Comparison of ENCODE assay signal across 10 mouse cellular contexts in the genomic region with DNA sequence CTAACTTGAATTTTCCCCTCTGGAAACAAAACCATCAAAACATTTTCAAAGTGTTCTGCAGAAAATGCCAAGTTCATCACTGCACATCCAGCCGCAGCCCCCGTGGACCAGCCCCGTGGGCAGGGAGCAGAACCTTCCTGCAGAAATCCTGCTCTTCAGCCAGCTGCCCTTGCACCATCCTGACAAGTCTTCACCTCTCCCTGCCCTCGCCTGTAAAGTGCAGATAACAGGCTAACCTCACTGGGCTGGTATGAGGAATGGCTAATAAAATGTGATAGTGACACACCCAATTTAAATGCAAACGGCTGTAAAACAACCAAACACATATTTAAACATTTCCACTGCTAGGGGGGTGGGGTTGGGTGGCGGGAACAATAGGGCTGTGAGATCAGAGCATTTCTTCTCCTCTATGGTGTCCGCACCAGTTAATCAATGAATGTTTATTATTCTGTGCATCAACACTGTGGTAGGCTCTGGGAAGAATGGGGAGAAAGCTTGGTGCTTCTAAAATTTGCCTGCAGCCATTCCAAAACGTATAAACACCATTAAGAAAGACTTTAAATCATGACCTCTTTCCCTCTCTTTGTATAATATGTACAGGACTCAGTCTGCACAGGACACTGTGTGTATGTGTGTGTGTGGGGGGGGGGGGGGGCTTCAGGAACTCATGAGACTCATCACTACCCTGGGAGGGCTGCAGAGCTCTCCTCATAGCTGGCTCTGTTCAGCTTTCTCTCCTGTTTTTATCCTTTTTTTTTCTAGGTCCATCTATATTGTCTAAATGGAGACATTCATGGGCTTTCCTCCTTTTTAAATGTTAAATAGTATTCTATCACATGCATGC.
DNase-seq lines count a peak whose midpoint lies in the region; ATAC-seq and TF ChIP-seq lines count a peak whose summit lies in the region.
"Had no signal": no experiment of that assay in that cellular context is flagged by ENCODE, and none has a peak within 500 bp of the region (broad histone marks: within the 10 kb centered on the region; RNA-seq: fewer than 3 reads in every experiment).

No protein-coding gene starts in this region.

- no peak overlapping the region; the same call in 1 of the 2 replicates for H3K27ac ChIP-seq in kidney, embryonic 14.5 days (ENCODE audit: low read depth, low read length)
- H3K27ac ChIP-seq in MEL (ENCODE audit: control insufficient read depth, low read depth, low read length): peak overlapping the region; percentile 99
- no peak overlapping the region for H3K27ac ChIP-seq in neural tube, embryonic 15.5 days (replicated peaks)
- H3K27ac ChIP-seq: neural tube, embryonic 12.5 days had no signal

- no peak for DNase-seq in kidney, adult 18-20 months
- DNase-seq in MEL (ENCODE audit: low read depth, low spot score): peak; percentile 90
- DNase-seq in embryo, embryonic 10 days (ENCODE audit: low spot score): no peak
- DNase-seq in right cerebral cortex, adult 18-20 months: no peak
- DNase-seq: cerebellum, adult 2 months had no signal

- TF ChIP-seq POLR2A in MEL (IDR thresholded peaks at IDR 0.05; ENCODE audit: control insufficient read depth in 1 of 2, insufficient read depth in 1 of 2, low read depth in 1 of 2, low read length in 2 of 2, poor library complexity in 1 of 2): peak in 1 of 2 experiments; percentile 55; a peak in 2 of 4 replicates

- peak; percentile 96 to 100 for TF ChIP-seq EP300 in MEL (IDR thresholded peaks at IDR 0.05; ENCODE audit: low read depth in 1 of 2, low read length in 2 of 2)

- no peaks in the 10 kb centered on the region for H3K79me2 ChIP-seq in MEL (ENCODE audit: control insufficient read depth, insufficient read depth, low read length, poor library complexity)

- no peaks in the 10 kb centered on the region for H3K27me3 ChIP-seq in kidney, embryonic 14.5 days (ENCODE audit: control insufficient read depth, insufficient read depth, low read length)
- H3K27me3 ChIP-seq in MEL (ENCODE audit: control insufficient read depth in 1 of 2, insufficient read depth in 2 of 2, low read length in 2 of 2): no peaks in the 10 kb centered on the region
- H3K27me3 ChIP-seq in erythroblast, embryonic 14.5 days (ENCODE audit: control insufficient read depth): no peaks in the 10 kb centered on the region
- H3K27me3 ChIP-seq in neural tube, embryonic 15.5 days (replicated peaks): no peaks in the 10 kb centered on the region
- H3K27me3 ChIP-seq: neural tube, embryonic 12.5 days had no signal

- H3K36me3 ChIP-seq in kidney, embryonic 14.5 days (ENCODE audit: control insufficient read depth, insufficient read depth, low read length): no peaks in the 10 kb centered on the region
- H3K36me3 ChIP-seq in MEL (ENCODE audit: control insufficient read depth in 1 of 2, insufficient read depth in 2 of 2, low read length in 2 of 2): peaks cover 0 to 51% of the 10 kb centered on the region in 2 experiments; a peak in 2 of 4 replicates
- H3K36me3 ChIP-seq in erythroblast, embryonic 14.5 days (ENCODE audit: control insufficient read depth): peaks cover 12% of the 10 kb centered on the region
- H3K36me3 ChIP-seq in neural tube, embryonic 15.5 days: no peaks in the 10 kb centered on the region
- H3K36me3 ChIP-seq: neural tube, embryonic 12.5 days had no signal

- no peak overlapping the region for H3K4me2 ChIP-seq in kidney, embryonic 14.5 days (replicated peaks; ENCODE audit: low read depth, low read length)
- no peak overlapping the region for H3K4me2 ChIP-seq in neural tube, embryonic 15.5 days
- H3K4me2 ChIP-seq: neural tube, embryonic 12.5 days had no signal

- no peak overlapping the region for H3K4me3 ChIP-seq in kidney, embryonic 14.5 days (ENCODE audit: low read length)
- no peak overlapping the region for H3K4me3 ChIP-seq in MEL (ENCODE audit: control insufficient read depth in 1 of 2, insufficient read depth in 1 of 2, low read depth in 2 of 2, low read length in 2 of 2)
- H3K4me3 ChIP-seq in erythroblast, embryonic 14.5 days (replicated peaks): peak overlapping the region; percentile 41
- no peak overlapping the region for H3K4me3 ChIP-seq in neural tube, embryonic 15.5 days (replicated peaks)
- H3K4me3 ChIP-seq: neural tube, embryonic 12.5 days had no signal

- no peak for TF ChIP-seq CTCF in MEL (IDR thresholded peaks at IDR 0.05 in 2 of 3, conservative IDR thresholded peaks at IDR 0.05 in 1 of 3; ENCODE audit: control insufficient read depth in 1 of 3, insufficient read depth in 1 of 3, low read depth in 2 of 3, low read length in 3 of 3, poor library complexity in 1 of 3, severe bottlenecking in 1 of 3)

- TF ChIP-seq RAD21 in MEL (IDR thresholded peaks at IDR 0.05; ENCODE audit: low read depth, low read length): no peak; the same call in 1 of the 2 replicates

- H3K9me3 ChIP-seq in kidney, embryonic 14.5 days (ENCODE audit: control insufficient read depth, low read length): no peaks in the 10 kb centered on the region; the same call in 1 of the 2 replicates
- no peaks in the 10 kb centered on the region for H3K9me3 ChIP-seq in MEL (replicated peaks; ENCODE audit: insufficient read depth, low read length)
- peaks cover 3% of the 10 kb centered on the region for H3K9me3 ChIP-seq in erythroblast, embryonic 14.5 days (ENCODE audit: control insufficient read depth, low read length)
- no peaks in the 10 kb centered on the region for H3K9me3 ChIP-seq in neural tube, embryonic 15.5 days (replicated peaks)
- H3K9me3 ChIP-seq: neural tube, embryonic 12.5 days had no signal

- ATAC-seq in kidney, embryonic 14.5 days (ENCODE audit: low FRiP score, low TSS enrichment): peak; percentile 63; the same call in 1 of the 2 replicates
- peak; percentile 87 for ATAC-seq in megakaryocyte progenitor cell, adult 5-6 weeks (replicated peaks; ENCODE audit: poor library complexity)
- no peak for ATAC-seq in neural tube, embryonic 15.5 days (ENCODE audit: low FRiP score)

- H3K9ac ChIP-seq in kidney, embryonic 14.5 days (ENCODE audit: low read depth, low read length): no peak overlapping the region
- H3K9ac ChIP-seq in MEL (ENCODE audit: control insufficient read depth, low read depth, low read length, poor library complexity, severe bottlenecking): peak overlapping the region; percentile 64
- no peak overlapping the region for H3K9ac ChIP-seq in neural tube, embryonic 15.5 days (replicated peaks)
- H3K9ac ChIP-seq: neural tube, embryonic 12.5 days had no signal

- H3K4me1 ChIP-seq in kidney, embryonic 14.5 days (ENCODE audit: control insufficient read depth, insufficient read depth, low read length): peaks cover 7% of the 10 kb centered on the region; the same call in 1 of the 2 replicates
- peaks cover 32 to 43% of the 10 kb centered on the region in 2 experiments for H3K4me1 ChIP-seq in MEL (ENCODE audit: control insufficient read depth in 1 of 2, insufficient read depth in 2 of 2, low read length in 2 of 2)
- H3K4me1 ChIP-seq in erythroblast, embryonic 14.5 days (ENCODE audit: control insufficient read depth): peaks cover 95% of the 10 kb centered on the region
- H3K4me1 ChIP-seq in neural tube, embryonic 15.5 days: 0 out of 2 replicates have a peak, but pooled peaks cover 8% of the 10 kb centered on the region

- WGBS in kidney, embryonic 14.5 days: 32% methylated on average over 8 of the region's 8 CpGs
- WGBS in neural tube, embryonic 15.5 days: 22% methylated on average over 8 of the region's 8 CpGs

TF ChIP-seq in MEL, 35 proteins besides CTCF, POLR2A, EP300 and RAD21 (continues in another document):
- no peak for TF ChIP-seq GABPA (IDR thresholded peaks at IDR 0.05; ENCODE audit: low read depth, low read length)
- no peak for TF ChIP-seq USF1 (IDR thresholded peaks at IDR 0.05; ENCODE audit: low read depth, low read length)
- 0 out of 2 replicates have a peak, but pooled peaks have one; percentile 27 for TF ChIP-seq MAX (IDR thresholded peaks at IDR 0.05; ENCODE audit: low read length)
- TF ChIP-seq MYC (IDR thresholded peaks at IDR 0.05; ENCODE audit: low read depth, low read length): no peak
- TF ChIP-seq E2F4 (IDR thresholded peaks at IDR 0.05; ENCODE audit: borderline replicate concordance, low read depth, low read length): peak; percentile 97
- TF ChIP-seq RCOR1 (IDR thresholded peaks at IDR 0.05; ENCODE audit: low read depth, low read length): peak; percentile 64; the same call in 1 of the 2 replicates
- TF ChIP-seq ETS1 (IDR thresholded peaks at IDR 0.05; ENCODE audit: low read depth, low read length): peak; percentile 96
- no peak for TF ChIP-seq MAFK (IDR thresholded peaks at IDR 0.05; ENCODE audit: borderline replicate concordance, low read depth, low read length)
- TF ChIP-seq USF2 (IDR thresholded peaks at IDR 0.05; ENCODE audit: borderline replicate concordance in 1 of 2, insufficient read depth in 1 of 2, low read depth in 1 of 2, low read length in 2 of 2): no peak
- no peak for TF ChIP-seq HCFC1 (IDR thresholded peaks at IDR 0.05; ENCODE audit: low read depth, low read length)
- TF ChIP-seq TAL1 (IDR thresholded peaks at IDR 0.05; ENCODE audit: low read length): peak; percentile 98
- peak; percentile 75 for TF ChIP-seq TBP (IDR thresholded peaks at IDR 0.05; ENCODE audit: low read depth, low read length)
- no peak for TF ChIP-seq ZNF384 (IDR thresholded peaks at IDR 0.05; ENCODE audit: low read depth, low read length)
- peak; percentile 53; the same call in 1 of the 2 replicates for TF ChIP-seq POLR2AphosphoS2 (IDR thresholded peaks at IDR 0.05; ENCODE audit: low read length)
- peak; percentile 98 for TF ChIP-seq TCF12 (IDR thresholded peaks at IDR 0.05; ENCODE audit: low read depth, low read length)
- no peak for TF ChIP-seq MEF2A (IDR thresholded peaks at IDR 0.05; ENCODE audit: extremely low read depth, insufficient replicate concordance, low read depth, low read length, poor library complexity, severe bottlenecking)
- no peak for TF ChIP-seq UBTF (IDR thresholded peaks at IDR 0.05; ENCODE audit: borderline replicate concordance, insufficient read depth, low read depth, low read length)
- TF ChIP-seq BHLHE40 (IDR thresholded peaks at IDR 0.05; ENCODE audit: borderline replicate concordance, low read depth, low read length): no peak
- TF ChIP-seq ZKSCAN1 (IDR thresholded peaks at IDR 0.05; ENCODE audit: low read depth, low read length): no peak
- no peak for TF ChIP-seq CHD2 (IDR thresholded peaks at IDR 0.05; ENCODE audit: low read length)
- TF ChIP-seq ELF1 (IDR thresholded peaks at IDR 0.05; ENCODE audit: low read depth, low read length): no peak
- TF ChIP-seq SMC3 (IDR thresholded peaks at IDR 0.05; ENCODE audit: low read depth, low read length): 0 out of 2 replicates have a peak, but pooled peaks have one; percentile 3
- TF ChIP-seq SIN3A (IDR thresholded peaks at IDR 0.05; ENCODE audit: low read length): peak; percentile 93
- no peak for TF ChIP-seq JUND (IDR thresholded peaks at IDR 0.05; ENCODE audit: low read depth, low read length)
- TF ChIP-seq MAZ (IDR thresholded peaks at IDR 0.05; ENCODE audit: low read depth, low read length): no peak
- peak; percentile 94 for TF ChIP-seq MYB (IDR thresholded peaks at IDR 0.05; ENCODE audit: low read depth, low read length)
- TF ChIP-seq GATA1 (IDR thresholded peaks at IDR 0.05; ENCODE audit: low read depth, low read length): peak; percentile 95
